Mouse (Mus musculus) kidney, adult 2 months (tissue): ENCODE data around the gene Gm20741. TPM values are rescaled to one million over a fixed set of nuclear protein-coding genes. Genes with fewer than 3 reads are reported as not detected.

ENCODE experiments used
- DNase-seq: peaks from one replicate; pipeline ENCODE4 v3.0.0; 2021
- H3K27ac ChIP-seq: fragments of 200-500 bp; 2 replicates; pipeline ENCODE4 v1.5.1; 2012; ENCODE audit warnings: low read depth, low read length, control low read depth, inconsistent platforms; ENCODE audit not compliant: insufficient read depth
- H3K27me3 ChIP-seq: fragments of 200-500 bp; replicated peaks from 2 replicates; pipeline ENCODE4 v1.6.1; 2012; ENCODE audit warnings: mild to moderate bottlenecking, moderate library complexity, low read length, inconsistent platforms; ENCODE audit not compliant: control insufficient read depth, insufficient read depth
- H3K36me3 ChIP-seq: fragments of 200-500 bp; 2 replicates; pipeline ENCODE4 v1.6.1; 2012; ENCODE audit warnings: mild to moderate bottlenecking, moderate library complexity, low read length, inconsistent platforms; ENCODE audit not compliant: control insufficient read depth, insufficient read depth
- H3K4me1 ChIP-seq: fragments of 200-500 bp; 2 replicates; pipeline ENCODE4 v1.6.1; 2011; ENCODE audit warnings: low read length; ENCODE audit not compliant: control insufficient read depth, insufficient read depth
- H3K4me3 ChIP-seq: fragments of 200-500 bp; 2 replicates; pipeline ENCODE4 v1.5.1; 2011; ENCODE audit warnings: mild to moderate bottlenecking, low read depth, low read length, control low read depth; ENCODE audit not compliant: insufficient read depth
- CTCF ChIP-seq: fragments of 200-500 bp; conservative IDR thresholded peaks from 2 replicates; pipeline ENCODE4 v1.5.1; 2011; ENCODE audit warnings: low read depth, mild to moderate bottlenecking, control low read depth, low read length, moderate library complexity, mixed read lengths; ENCODE audit not compliant: insufficient read depth, insufficient read length
- POLR2A ChIP-seq: fragments of 200-500 bp; IDR thresholded peaks from one replicate; pipeline ENCODE4 v1.6.1; 2011; ENCODE audit warnings: low read depth, low read length, control low read depth
- WGBS: fragments of 180-500 bp; shearing (Covaris S2); methylation state at CpG from one replicate; pipeline ENCODE4 v1.1.7; 2018; 5-methylcytosine and 5-hydroxymethylcytosine counted together
- polyA plus RNA-seq: library from polyadenylated mRNA; depleted of rRNA; stranded (reverse); fragments of >200 nt; gene quantifications from 2 replicates; pipeline ENCODE4 v1.2.3, GENCODE M21; 2012; rRNA removed

The Gm20741 gene
- polyA plus RNA-seq, 1 experiment = not detected

GRCm38 (mm10) chr16:88786786-88787185, 25.2 kb downstream of the Gm20741 start:
- TF ChIP-seq POLR2A (no peak), CTCF (no peak)
- no peak for DNase-seq
- no peak overlapping the region for H3K4me3 ChIP-seq
- no peaks in the 10 kb centered on the region for H3K27me3 ChIP-seq
- no peaks in the 10 kb centered on the region for H3K36me3 ChIP-seq
- WGBS = 86% methylated on average over 2 of the region's 2 CpGs
- no peak overlapping the region for H3K27ac ChIP-seq
- no peaks in the 10 kb centered on the region for H3K4me1 ChIP-seq

GRCm38 (mm10) chr16:88777596-88777995, 34.4 kb downstream of the Gm20741 start, which contains the start of gene Gm5965:
Gm5965 (plus strand) TSS chr16:88777896.
- TF ChIP-seq CTCF = no peak
- no peak for TF ChIP-seq POLR2A
- WGBS = 86% methylated on average over 6 of the region's 6 CpGs
- no peaks in the 10 kb centered on the region for H3K4me1 ChIP-seq
- no peak for DNase-seq
- no peak within 1 kb of the TSS for H3K27ac ChIP-seq
- H3K27me3 ChIP-seq = no peaks in the 10 kb centered on the region
- no peak within 1 kb of the TSS for H3K4me3 ChIP-seq
- no peaks in the 10 kb centered on the region for H3K36me3 ChIP-seq

- Histone ChIP-seq H3K27me3 (no peaks in the 10 kb centered on the region), H3K36me3 (no peaks in the 10 kb centered on the region), H3K27ac (no peak within 1 kb of the TSS), H3K4me1 (no peaks in the 10 kb centered on the region), H3K4me3 (no peak within 1 kb of the TSS)
- DNase-seq = no peak
- TF ChIP-seq CTCF (no peak), POLR2A (no peak)
- 86% methylated on average over 2 of the region's 2 CpGs for whole genome bisulfite sequencing
These were observed 37.9 kb downstream of the Gm20741 start, which contains the start of gene 2310057N15Rik for GRCm38 (mm10) chr16:88774106-88774505. 2310057N15Rik (minus strand) TSS chr16:88774206.

Other genes with a start within 250 kb of the Gm20741 start
- 46.8 and 49.4 TPM in 2 replicates for gene Cldn8, start 249.0 kb downstream of the Gm20741 start, polyA plus RNA-seq
- gene Krtap24-1, start 199.9 kb downstream of the Gm20741 start, polyA plus RNA-seq = not detected in 2 replicates
- gene 2310079G19Rik, start 184.6 kb downstream of the Gm20741 start, polyA plus RNA-seq = not detected in 2 replicates
- not detected in 2 replicates for gene Krtap26-1, start 164.4 kb downstream of the Gm20741 start, polyA plus RNA-seq
- not detected in 2 replicates for gene Krtap27-1, start 140.5 kb downstream of the Gm20741 start, polyA plus RNA-seq
- gene 2310061N02Rik, start 104.3 kb downstream of the Gm20741 start, polyA plus RNA-seq = not detected in 2 replicates
- gene Krtap13-1, start 83.4 kb downstream of the Gm20741 start, polyA plus RNA-seq = not detected in 2 replicates
- gene Krtap13, start 60.6 kb downstream of the Gm20741 start, polyA plus RNA-seq = not detected in 2 replicates
- not detected in 2 replicates for gene 2310034C09Rik, start 53.4 kb downstream of the Gm20741 start, polyA plus RNA-seq
- gene 2310057N15Rik, start 38.0 kb downstream of the Gm20741 start, polyA plus RNA-seq = not detected in 2 replicates
- gene Gm5965, start 34.3 kb downstream of the Gm20741 start, polyA plus RNA-seq = not detected in 2 replicates
- gene Krtap15, start 8.0 kb upstream of the Gm20741 start, polyA plus RNA-seq = not detected in 2 replicates
- not detected in 2 replicates for gene Krtap14, start 13.9 kb upstream of the Gm20741 start, polyA plus RNA-seq
- gene Krtap19-1, start 57.2 kb upstream of the Gm20741 start, polyA plus RNA-seq = not detected in 2 replicates
- gene Krtap19-2, start 62.0 kb upstream of the Gm20741 start, polyA plus RNA-seq = not detected in 2 replicates
- not detected in 2 replicates for gene Krtap19-3, start 65.8 kb upstream of the Gm20741 start, polyA plus RNA-seq
- not detected in 2 replicates for gene Krtap19-4, start 72.9 kb upstream of the Gm20741 start, polyA plus RNA-seq
- not detected in 2 replicates for gene Krtap19-5, start 84.2 kb upstream of the Gm20741 start, polyA plus RNA-seq
- not detected in 2 replicates for gene Krtap19-9b, start 120.0 kb upstream of the Gm20741 start, polyA plus RNA-seq
- not detected in 2 replicates for gene Krtap16-3, start 150.7 kb upstream of the Gm20741 start, polyA plus RNA-seq
- not detected in 2 replicates for gene Krtap22-2, start 198.5 kb upstream of the Gm20741 start, polyA plus RNA-seq
- not detected in 2 replicates for gene Gm10229, start 203.1 kb upstream of the Gm20741 start, polyA plus RNA-seq
- not detected in 2 replicates for gene Krtap6-1, start 219.5 kb upstream of the Gm20741 start, polyA plus RNA-seq
- not detected in 2 replicates for gene Gm10228, start 229.3 kb upstream of the Gm20741 start, polyA plus RNA-seq
- gene Krtap6-5, start 235.7 kb upstream of the Gm20741 start, polyA plus RNA-seq = not detected in 2 replicates